Mouse (Mus musculus) natural killer cell, adult 2 months (primary cell): ENCODE data around the gene Irx1.

Source experiments
- DNase-seq, 2 experiments: peaks; one replicate each; pipeline ENCODE4 v3.0.0; 2022; ENCODE audit warnings: low spot score in 2 of 2

The Irx1 gene

DNA sequence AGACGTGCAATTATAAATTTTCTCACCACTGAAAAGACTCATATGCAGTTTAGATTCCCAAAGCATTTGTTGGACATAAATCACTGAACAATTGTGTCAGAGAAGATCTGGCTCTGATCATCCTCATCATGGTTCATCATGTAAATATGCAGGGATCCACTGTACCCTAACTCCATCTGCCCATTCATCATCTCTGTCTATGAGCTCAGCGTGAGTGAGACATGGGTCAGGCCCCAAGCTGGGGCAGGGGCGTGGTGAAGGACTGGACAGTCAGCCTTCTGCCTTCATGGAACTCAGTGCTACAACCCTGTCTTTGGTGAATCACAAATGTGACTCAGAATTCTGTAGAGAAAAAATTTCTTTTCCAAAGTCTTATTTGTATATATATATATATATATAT lies 53.2 kb downstream of the Irx1 start:
- no peak for DNase-seq
